Mouse (Mus musculus): ENCODE measurements at regions not wholly inside any gene's neighbourhood (a gene's known extent, or its start where the extent isn't known, plus 50 kb on each side); places are given as distances from the start of the nearest gene placed in this dataset.

- DNase-seq (ENCODE audit: low spot score) = no peak
These were observed 1183.0 kb downstream of the 4930447A16Rik start for GRCm38 (mm10) chr15:38608207-38608870.

DNA sequence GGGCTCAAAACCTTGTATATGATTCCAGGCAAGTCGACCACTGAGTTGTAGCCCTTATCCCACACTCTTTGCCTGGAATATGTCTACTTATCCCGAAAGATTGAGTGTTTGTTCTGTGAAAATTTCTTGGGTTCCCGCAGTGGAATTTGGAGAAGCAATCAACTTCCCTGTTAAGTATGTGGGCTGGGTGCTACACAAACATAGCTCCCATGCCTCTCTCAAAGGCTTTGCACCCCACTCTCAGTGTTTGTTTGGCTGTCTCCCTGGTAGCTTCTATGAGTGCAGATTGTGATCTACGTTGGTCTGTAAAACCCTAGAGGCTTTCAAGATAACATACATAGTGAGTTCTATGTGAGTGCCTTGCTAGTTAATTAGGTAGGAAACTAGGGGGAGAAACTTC lies 1184.2 kb downstream of the 4930447A16Rik start:
- DNase-seq (ENCODE audit: low spot score) = no peak
